Mouse (Mus musculus): Measurements from ENCODE around the gene Sf3b3. TPM values are rescaled to one million over a fixed set of nuclear protein-coding genes. Genes with fewer than 3 reads are reported as not detected.
A peak's percentile ranks its signal among the peaks of the same experiment; 100 is the strongest.

Sf3b3 gene
- total RNA-seq, 1 experiment from 2014 or later = 205 TPM

DNA sequence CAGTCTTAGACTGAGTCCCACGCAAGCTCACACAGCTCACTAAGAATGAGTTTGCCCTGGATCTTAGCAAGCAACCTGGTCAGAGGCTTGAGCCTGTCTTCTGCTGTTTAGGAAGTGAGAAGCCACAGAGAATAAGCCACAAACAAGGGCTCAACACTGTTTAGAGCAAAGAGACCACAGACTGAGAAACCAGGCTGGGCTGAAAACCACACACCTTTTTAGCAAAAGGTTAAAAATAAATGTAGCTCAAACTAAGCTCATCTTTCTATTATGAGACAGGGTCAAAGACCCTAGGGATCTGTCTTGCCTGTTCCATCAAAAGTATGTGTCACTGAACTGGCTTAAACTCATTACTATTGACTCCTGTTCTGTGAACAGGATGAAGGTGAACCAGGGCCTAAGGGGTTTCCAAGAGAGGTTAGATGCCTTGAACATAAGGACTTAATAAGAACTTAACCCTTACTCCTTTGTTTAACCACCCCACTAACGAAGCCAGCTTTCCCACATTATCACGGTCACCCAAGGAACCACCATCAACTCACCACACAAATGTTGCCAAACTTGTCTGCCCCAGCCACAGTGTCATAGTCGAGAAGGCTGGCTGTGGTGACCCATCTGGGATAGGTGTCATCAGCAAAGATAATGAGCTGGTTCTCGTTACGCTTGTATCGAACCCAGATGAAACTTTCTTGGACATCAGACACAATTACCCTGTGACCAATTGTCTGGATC, 33.3 kb downstream of the Sf3b3 start:
- ATAC-seq (replicated peaks in 1 of 2; ENCODE audit: insufficient read depth in 1 of 2, low FRiP score in 2 of 2, low TSS enrichment in 1 of 2, low read depth in 1 of 2, poor library complexity in 2 of 2, severe bottlenecking in 2 of 2) = 0 out of 4 replicates have a peak, but pooled peaks have one; percentile 22 to 32

DNA sequence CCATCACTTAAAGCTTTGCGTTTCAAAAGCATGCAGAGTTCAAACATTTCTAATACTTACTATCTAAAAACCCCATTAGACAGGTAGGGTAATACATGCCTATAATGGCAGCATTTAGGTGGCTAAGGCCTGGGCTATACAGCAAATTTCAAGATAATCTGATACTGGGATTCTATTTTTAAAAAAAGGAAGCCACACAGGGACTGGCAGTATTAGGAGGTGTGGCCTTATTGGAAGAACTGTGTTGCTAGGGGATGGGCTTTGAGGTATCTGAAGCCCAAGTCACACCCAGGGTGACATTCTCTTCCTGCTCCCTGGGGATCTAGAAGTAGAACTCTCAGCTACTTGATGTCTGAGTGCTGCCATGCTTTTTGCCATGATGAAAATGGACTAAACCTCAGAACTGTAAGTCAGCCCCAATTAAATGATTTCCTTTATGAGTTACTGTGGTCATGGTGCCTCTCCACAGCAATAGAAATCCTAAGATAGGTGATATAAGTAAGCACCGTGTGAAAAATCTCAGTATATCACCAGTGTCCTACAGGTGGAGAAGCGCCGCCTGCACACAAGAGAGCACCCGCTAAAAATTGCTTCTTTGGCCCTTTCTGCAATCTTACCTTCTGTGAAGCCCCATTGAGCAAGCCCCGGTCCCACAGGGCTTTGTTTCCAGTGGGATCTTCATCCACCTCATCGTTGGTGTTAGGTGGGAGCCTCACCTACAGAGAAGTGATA, 34.1 kb downstream of the Sf3b3 start:
- no peak for ATAC-seq (replicated peaks in 1 of 2; ENCODE audit: insufficient read depth in 1 of 2, low FRiP score in 2 of 2, low TSS enrichment in 1 of 2, low read depth in 1 of 2, poor library complexity in 2 of 2, severe bottlenecking in 2 of 2)

DNA sequence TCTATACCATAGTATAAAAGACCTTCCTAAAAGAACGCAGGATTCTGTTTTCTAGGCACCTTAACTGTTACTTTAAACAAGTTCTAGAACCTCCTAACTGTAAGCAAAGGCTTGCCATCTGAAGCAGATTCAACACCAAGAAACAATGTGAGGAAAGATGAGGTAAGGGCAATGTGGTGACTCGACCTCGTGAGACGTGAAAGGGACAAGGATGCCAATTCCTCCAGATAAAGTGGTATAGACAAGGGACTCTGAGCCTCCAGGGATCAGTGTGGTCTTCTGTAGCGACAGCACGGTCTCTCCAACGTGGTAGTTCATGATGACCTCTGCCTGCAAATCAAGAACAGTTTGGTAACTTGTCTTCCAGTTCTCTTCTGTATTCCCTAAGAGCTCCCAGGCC, 34.8 kb downstream of the Sf3b3 start:
- ATAC-seq (replicated peaks in 1 of 2; ENCODE audit: insufficient read depth in 1 of 2, low FRiP score in 2 of 2, low TSS enrichment in 1 of 2, low read depth in 1 of 2, poor library complexity in 2 of 2, severe bottlenecking in 2 of 2) = no peak

DNA sequence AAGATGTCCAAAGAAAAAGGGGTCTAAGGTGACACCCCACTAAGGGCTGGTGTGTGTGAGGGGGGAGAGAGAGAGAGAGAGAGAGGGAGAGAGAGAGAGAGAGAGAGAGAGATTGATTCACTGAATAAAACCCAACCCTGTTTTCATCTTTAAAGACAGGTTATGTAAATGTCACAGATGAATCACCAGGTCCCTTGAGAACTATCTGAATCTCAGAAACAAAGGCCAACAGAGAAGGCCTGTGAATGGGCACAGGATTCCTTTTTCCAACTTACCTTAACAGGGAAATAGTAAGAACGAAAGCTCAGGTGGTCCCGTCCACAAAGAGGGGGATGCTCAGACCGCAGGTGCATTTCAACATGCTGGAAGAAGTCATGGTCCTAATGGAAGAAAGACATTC, 35.5 kb downstream of the Sf3b3 start:
- ATAC-seq (replicated peaks in 1 of 2; ENCODE audit: insufficient read depth in 1 of 2, low FRiP score in 2 of 2, low TSS enrichment in 1 of 2, low read depth in 1 of 2, poor library complexity in 2 of 2, severe bottlenecking in 2 of 2) = no peak

DNA sequence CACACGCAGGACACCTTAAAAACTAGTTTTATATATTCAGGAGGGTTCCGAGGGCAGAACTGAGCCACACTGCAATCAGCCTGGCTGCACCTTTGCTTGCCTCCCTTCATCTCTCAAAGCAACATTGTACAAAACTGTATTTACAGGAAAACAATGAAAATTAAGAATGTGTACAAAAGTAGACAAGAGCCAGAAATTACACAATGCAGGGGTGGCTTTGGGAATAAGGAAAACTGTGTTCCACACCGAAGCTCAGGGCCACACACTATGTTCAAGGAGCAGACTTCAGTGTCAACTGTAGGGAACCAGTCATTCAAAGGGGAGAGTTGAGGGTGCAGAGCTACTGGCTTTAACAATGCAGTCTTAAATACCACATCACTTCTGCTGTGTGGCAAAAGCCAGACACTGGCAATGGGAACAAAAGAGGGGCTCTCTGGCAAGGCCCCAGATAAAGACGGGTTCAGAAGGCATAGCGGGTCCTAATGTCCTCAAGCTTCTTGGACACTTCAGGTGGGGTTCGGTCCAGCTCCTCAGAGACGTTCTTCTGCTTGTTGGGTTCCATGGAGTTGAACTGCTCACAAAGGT, 36.0 kb downstream of the Sf3b3 start:
- ATAC-seq (replicated peaks in 1 of 2; ENCODE audit: insufficient read depth in 1 of 2, low FRiP score in 2 of 2, low TSS enrichment in 1 of 2, low read depth in 1 of 2, poor library complexity in 2 of 2, severe bottlenecking in 2 of 2) = no peak

DNA sequence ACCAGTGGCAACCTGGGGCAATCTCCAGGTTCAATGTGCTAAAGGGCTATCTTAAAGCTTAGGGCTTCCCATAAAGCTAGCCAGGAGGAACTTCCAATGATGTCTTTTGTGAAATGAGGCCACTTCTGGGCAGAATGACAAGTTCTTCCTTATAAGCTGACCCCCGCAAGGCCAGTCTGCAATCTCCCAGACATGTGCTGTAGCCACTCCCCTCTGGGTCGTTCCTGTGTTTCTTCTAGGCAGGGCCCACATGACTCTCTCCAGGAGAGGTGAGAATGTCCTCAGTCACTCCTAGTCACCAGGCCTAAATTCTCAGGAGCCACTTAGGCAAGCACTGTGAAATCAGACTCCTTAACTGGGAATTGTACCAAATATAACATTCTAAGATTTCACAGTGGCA, 36.8 kb downstream of the Sf3b3 start:
- no peak for ATAC-seq (replicated peaks in 1 of 2; ENCODE audit: insufficient read depth in 1 of 2, low FRiP score in 2 of 2, low TSS enrichment in 1 of 2, low read depth in 1 of 2, poor library complexity in 2 of 2, severe bottlenecking in 2 of 2)

DNA sequence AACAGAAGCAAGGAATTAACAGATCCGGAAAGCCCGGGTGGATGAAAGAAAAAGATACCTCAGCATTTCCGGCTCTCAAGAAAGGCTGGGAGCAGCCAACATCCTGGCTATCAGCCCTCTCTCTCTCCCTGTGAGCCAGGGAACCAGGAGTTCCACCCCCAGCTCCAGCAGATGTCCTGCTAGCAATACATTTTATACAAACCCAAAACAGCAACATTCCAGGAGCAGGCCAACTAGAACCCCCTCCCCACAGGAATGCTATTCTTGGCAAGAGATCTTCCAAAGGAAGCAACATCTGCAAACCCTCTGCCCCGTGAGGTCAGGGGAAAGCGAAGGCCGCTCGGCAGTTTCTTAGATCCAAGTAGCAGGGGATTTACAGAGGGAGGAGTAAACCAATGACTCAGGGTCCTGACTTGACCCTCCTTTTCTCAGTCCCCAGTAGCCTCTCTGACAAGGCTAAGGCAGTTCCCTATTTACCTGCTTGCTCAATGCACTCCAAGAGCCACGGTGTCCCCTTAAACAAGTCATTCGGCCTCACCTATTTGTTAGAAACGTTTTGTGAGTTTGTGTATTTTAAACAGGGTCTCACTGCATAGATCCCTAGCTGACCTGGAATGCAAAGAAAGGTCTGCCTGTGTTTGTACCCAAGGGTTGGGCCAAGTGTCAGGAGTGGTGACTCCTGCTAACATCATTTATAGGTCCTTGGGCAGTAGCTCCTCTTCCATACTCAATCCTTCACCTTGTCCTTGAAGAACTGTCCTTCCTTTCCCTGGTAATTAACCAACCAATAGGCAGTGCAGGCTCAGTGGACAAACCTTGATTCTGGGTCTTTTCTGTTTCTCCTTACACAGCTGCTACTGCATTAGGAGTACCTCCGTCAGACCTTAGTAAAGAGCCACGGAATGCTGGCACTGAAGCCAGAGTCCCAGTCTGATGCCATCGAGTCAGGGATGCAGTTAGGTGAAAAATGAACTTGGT, 37.8 kb downstream of the Sf3b3 start:
- ATAC-seq (replicated peaks in 1 of 2; ENCODE audit: insufficient read depth in 1 of 2, low FRiP score in 2 of 2, low TSS enrichment in 1 of 2, low read depth in 1 of 2, poor library complexity in 2 of 2, severe bottlenecking in 2 of 2) = no peak

DNA sequence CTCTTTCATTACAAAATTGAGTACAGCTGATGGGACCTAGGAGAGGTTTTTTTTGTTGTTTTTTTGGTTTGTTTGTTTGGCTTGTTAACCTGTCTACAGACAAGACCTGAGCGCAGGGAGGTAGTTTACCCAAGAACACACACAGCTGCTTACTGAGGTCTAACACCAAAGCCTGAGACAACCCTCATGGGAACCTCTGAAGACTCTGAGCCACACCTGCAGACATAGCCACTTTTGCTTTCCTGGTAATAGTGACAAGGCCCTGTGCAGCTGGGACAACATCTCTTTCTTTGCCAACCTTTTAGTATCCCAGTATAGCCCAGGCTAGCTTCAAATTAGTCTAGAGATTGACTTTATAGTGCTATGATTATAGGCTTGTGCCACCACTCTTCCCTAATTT, 40.4 kb downstream of the Sf3b3 start:
- no peak for ATAC-seq (replicated peaks in 1 of 2; ENCODE audit: insufficient read depth in 1 of 2, low FRiP score in 2 of 2, low TSS enrichment in 1 of 2, low read depth in 1 of 2, poor library complexity in 2 of 2, severe bottlenecking in 2 of 2)

DNA sequence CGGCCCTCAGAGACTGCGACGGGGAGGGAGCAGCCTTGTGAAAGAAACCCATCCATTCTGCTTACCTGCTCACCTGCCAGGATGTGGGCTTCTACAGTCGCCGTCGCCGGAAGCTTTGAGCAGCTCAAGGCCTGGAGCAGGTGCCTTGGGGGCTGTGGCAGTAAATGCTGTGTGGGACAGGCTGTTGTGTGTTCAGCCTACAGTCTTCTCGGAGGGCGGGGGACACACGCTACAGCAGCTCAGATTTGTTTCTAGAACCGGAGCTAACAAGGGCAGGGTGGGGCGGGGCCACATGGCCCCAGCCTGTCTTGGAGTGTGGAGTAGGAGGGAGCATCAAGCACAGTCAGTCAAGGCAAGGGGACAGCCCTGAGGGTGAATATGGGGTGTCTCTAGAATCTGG, 40.9 kb downstream of the Sf3b3 start, which contains the start of gene Il34:
Gene Il34 (minus strand): TSS at position 256 of the 400 bp plus-strand sequence.
- ATAC-seq (replicated peaks in 1 of 2; ENCODE audit: insufficient read depth in 1 of 2, low FRiP score in 2 of 2, low TSS enrichment in 1 of 2, low read depth in 1 of 2, poor library complexity in 2 of 2, severe bottlenecking in 2 of 2) = no peak

DNA sequence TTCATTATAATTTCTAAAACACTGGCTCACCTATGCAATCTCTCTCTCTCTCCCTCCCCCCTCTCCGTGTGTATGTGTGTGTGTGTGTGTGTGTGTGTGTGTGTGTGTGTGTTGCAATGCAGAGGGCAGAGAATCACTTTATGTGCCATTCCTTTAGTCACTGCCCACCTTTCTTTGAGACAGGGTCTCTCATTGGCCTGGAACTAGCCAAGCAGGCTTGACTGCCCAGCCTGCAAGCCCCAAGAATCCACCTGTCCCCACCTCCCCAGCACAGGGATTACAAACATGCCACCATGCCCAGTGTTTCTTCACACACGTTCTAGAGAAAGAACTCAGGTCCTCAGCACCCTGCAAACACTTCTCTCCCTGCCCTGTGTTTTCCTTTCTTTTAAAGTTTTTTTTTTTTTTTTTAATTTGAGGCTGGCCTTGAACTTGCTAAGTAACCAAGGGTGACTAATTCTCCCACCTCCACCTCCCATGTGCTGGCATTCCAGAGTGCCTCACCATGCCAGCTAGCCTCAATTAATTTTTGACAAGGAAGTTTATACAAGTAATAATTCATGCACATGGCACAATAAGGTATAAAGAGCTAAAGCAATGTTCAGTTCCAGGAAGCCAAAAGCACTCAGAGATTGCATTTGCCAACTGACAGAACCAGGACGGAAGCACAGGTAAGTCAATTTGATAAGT, 41.6 kb downstream of the Sf3b3 start:
- no peak for ATAC-seq (replicated peaks in 1 of 2; ENCODE audit: insufficient read depth in 1 of 2, low FRiP score in 2 of 2, low TSS enrichment in 1 of 2, low read depth in 1 of 2, poor library complexity in 2 of 2, severe bottlenecking in 2 of 2)

DNA sequence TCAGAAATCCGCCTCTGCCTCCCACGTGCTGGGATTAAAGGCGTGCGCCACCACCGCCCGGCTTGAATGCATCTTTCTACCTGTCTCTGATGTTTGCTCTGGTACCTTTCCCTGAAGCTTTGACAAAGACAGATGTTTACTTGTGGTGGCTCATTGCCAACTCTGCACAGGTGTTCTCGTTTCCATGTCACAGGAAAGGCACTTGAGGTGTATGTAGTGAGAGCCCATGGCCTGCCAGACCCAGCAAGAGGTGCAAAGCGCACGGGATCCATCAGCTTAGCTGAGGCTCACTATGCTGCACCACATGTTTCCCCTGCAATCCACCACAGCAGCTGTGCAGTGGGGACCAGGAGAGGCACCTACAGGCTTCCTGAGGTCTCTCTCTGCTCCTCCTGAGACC, 42.7 kb downstream of the Sf3b3 start:
- ATAC-seq (replicated peaks in 1 of 2; ENCODE audit: insufficient read depth in 1 of 2, low FRiP score in 2 of 2, low TSS enrichment in 1 of 2, low read depth in 1 of 2, poor library complexity in 2 of 2, severe bottlenecking in 2 of 2) = no peak

DNA sequence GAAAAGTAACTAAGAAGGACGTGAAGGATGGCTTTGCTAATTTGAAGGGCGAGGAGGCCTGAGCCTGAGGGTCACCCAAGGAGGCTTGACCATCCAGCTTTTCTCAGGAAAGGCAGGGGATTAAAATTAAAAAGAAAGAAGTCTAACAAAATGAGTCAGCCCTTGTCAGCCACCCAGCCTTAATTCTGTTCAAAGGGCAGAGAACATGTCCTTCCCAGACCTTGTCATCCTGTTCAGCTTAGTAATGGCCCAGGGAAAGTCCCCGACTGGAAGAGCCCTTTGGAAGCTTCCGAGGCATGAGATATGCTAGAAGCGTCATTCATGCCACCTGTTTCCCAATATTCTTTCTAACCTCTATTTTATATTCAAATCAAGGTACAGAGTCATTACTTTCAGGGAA, 43.6 kb downstream of the Sf3b3 start:
- ATAC-seq (replicated peaks in 1 of 2; ENCODE audit: insufficient read depth in 1 of 2, low FRiP score in 2 of 2, low TSS enrichment in 1 of 2, low read depth in 1 of 2, poor library complexity in 2 of 2, severe bottlenecking in 2 of 2) = no peak

DNA sequence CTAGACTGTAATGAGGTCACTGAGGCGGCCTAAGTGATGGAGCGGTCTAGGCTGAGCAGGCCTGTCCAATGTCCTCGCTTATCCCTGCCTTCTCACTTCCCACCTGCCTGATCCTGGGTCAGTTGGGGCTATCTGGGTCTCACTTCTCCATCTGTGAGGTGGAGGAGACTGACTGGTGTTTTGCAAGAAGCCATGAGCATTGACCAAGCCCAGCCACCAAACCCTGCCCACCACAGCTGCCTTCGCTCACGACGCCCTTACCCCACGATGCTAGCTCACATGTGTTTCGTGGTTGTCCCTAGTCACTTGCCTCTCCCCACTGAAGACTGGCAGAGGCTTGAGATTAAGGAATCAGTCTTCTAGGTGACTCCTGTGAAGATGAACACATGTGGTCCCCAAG, 49.5 kb downstream of the Sf3b3 start:
- no peak for ATAC-seq (replicated peaks in 1 of 2; ENCODE audit: insufficient read depth in 1 of 2, low FRiP score in 2 of 2, low TSS enrichment in 1 of 2, low read depth in 1 of 2, poor library complexity in 2 of 2, severe bottlenecking in 2 of 2)

DNA sequence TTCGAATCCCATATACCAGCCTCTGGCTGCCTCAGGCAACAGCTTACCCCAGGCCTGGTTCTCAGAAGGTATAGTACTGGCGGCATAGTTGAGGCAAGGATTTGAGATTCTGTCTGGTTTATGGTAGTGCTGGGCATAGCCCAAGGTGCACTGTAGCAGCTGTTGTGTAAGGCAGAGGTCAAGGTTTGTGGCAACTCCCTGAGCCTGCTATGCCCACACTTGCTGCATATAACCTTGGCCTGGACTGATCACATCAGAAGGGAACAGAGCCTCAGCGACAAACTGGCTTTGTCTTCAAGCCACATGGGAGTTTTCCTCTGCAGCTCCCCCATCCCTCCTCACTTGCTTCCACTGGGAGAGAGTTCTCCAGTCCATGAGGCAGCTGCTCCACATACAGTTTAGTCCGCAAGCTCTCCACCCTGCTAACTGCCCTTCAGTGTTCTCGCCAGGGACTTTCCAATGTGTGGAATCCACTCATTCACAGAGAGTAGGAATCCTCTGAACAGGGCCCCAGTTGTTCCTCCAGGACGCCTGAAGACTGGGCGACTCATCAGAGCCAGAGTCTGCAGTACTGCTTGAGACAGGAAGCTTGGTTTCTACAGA, 52.1 kb downstream of the Sf3b3 start:
- no peak for ATAC-seq (replicated peaks in 1 of 2; ENCODE audit: insufficient read depth in 1 of 2, low FRiP score in 2 of 2, low TSS enrichment in 1 of 2, low read depth in 1 of 2, poor library complexity in 2 of 2, severe bottlenecking in 2 of 2)

DNA sequence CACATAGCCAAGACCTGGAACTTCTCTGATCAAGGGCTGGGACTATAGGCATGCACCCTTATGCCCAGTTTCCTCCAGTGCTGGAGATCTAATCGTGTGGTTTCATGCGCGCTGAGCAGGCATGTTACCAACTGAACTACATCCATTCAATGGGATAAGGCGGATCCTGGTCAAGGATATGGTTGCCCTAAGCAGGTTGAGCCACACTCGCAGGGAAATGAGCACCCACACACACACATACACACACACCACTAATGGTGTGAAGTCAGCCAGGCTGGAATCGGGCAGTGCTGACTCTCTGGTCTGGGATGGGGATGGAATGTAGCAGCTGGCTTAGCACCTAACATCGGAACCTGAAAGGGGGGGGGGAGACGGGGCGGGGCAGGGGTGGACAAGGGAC, 52.7 kb downstream of the Sf3b3 start:
- no peak for ATAC-seq (replicated peaks in 1 of 2; ENCODE audit: insufficient read depth in 1 of 2, low FRiP score in 2 of 2, low TSS enrichment in 1 of 2, low read depth in 1 of 2, poor library complexity in 2 of 2, severe bottlenecking in 2 of 2)

DNA sequence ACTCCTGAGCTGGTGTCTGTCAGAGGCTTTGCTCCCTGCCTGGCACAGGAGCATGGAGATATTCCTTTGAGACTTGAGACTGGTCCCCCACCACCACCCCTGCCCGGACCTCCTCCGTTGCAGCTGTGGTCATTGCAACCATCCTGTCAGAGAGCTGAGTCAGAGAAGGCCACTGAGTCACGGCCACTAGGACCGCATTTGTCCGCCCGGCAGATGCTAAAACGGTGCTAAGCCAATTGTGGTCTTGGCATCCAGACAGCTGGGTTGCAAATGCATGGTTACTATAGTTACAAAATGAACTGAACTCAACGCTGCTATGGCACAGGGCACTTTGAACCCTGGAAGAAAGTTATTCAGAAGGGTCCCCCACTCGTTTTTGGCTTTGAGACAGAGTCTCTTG, 53.1 kb downstream of the Sf3b3 start:
- ATAC-seq (replicated peaks in 1 of 2; ENCODE audit: insufficient read depth in 1 of 2, low FRiP score in 2 of 2, low TSS enrichment in 1 of 2, low read depth in 1 of 2, poor library complexity in 2 of 2, severe bottlenecking in 2 of 2) = no peak

Data from hematopoietic stem cell, adult 5-6 weeks (primary cell).